ENCODE assay signal across 15 mouse cellular contexts in genomic region chr5:23670880-23671279, GRCm38 (mm10). TPM values are rescaled to one million over a fixed set of nuclear protein-coding genes. Genes with fewer than 3 reads are reported as not detected.
DNase-seq lines count a peak whose midpoint lies in the region; ATAC-seq and TF ChIP-seq lines count a peak whose summit lies in the region.
"Had no signal": no experiment of that assay in that cellular context is flagged by ENCODE, and none has a peak within 500 bp of the region (broad histone marks: within the 10 kb centered on the region; RNA-seq: fewer than 3 reads in every experiment).

No protein-coding gene starts in this region.

- no peaks in the 10 kb centered on the region for H3K36me3 ChIP-seq in hindbrain, embryonic 11.5 days (ENCODE audit: control insufficient read depth, insufficient read depth, low read length)
- H3K36me3 ChIP-seq in hindbrain, embryonic 14.5 days (replicated peaks; ENCODE audit: control insufficient read depth, insufficient read depth), result no peaks in the 10 kb centered on the region
- no peaks in the 10 kb centered on the region for H3K36me3 ChIP-seq in lung, embryonic 14.5 days (ENCODE audit: insufficient read depth)
- H3K36me3 ChIP-seq in ES-Bruce4 (ENCODE audit: control insufficient read depth, insufficient read depth, low read length, poor library complexity, severe bottlenecking), result no peaks in the 10 kb centered on the region
- H3K36me3 ChIP-seq: midbrain, embryonic 12.5 days; neural tube, embryonic 12.5 days had no signal

- H3K4me2 ChIP-seq in hindbrain, embryonic 11.5 days (replicated peaks; ENCODE audit: low read depth, low read length), result no peak overlapping the region
- H3K4me2 ChIP-seq in hindbrain, embryonic 14.5 days (replicated peaks), result no peak overlapping the region
- no peak overlapping the region for H3K4me2 ChIP-seq in lung, embryonic 14.5 days
- H3K4me2 ChIP-seq: midbrain, embryonic 12.5 days; neural tube, embryonic 12.5 days had no signal

- H3K9ac ChIP-seq in hindbrain, embryonic 11.5 days (ENCODE audit: low read depth, low read length), result no peak overlapping the region
- H3K9ac ChIP-seq in hindbrain, embryonic 14.5 days, result no peak overlapping the region
- H3K9ac ChIP-seq in lung, embryonic 14.5 days, result no peak overlapping the region
- no peak overlapping the region for H3K9ac ChIP-seq in ES-Bruce4 (ENCODE audit: low read depth, poor library complexity, severe bottlenecking)
- H3K9ac ChIP-seq: midbrain, embryonic 12.5 days; neural tube, embryonic 12.5 days had no signal

- no peak overlapping the region for H3K27ac ChIP-seq in hindbrain, embryonic 11.5 days (ENCODE audit: low read depth, low read length)
- no peak overlapping the region for H3K27ac ChIP-seq in hindbrain, embryonic 14.5 days
- H3K27ac ChIP-seq in lung, embryonic 14.5 days (ENCODE audit: low read depth), result no peak overlapping the region
- no peak overlapping the region for H3K27ac ChIP-seq in ES-Bruce4 (ENCODE audit: insufficient read depth, low read length)
- H3K27ac ChIP-seq: embryonic facial prominence, embryonic 10.5 days; midbrain, embryonic 12.5 days; neural tube, embryonic 12.5 days had no signal

- no peak overlapping the region for H3K4me3 ChIP-seq in hindbrain, embryonic 11.5 days (ENCODE audit: low read depth, low read length)
- H3K4me3 ChIP-seq in hindbrain, embryonic 14.5 days (replicated peaks; ENCODE audit: low read length), result no peak overlapping the region
- H3K4me3 ChIP-seq in lung, embryonic 14.5 days (ENCODE audit: low read depth, low read length), result no peak overlapping the region
- H3K4me3 ChIP-seq in ES-Bruce4 (ENCODE audit: low read depth, low read length), result no peak overlapping the region
- H3K4me3 ChIP-seq: embryonic facial prominence, embryonic 10.5 days; midbrain, embryonic 12.5 days; neural tube, embryonic 12.5 days had no signal

- 86% methylated on average over 4 of the region's 4 CpGs for WGBS in hindbrain, embryonic 11.5 days
- 88% methylated on average over 4 of the region's 4 CpGs for WGBS in hindbrain, embryonic 14.5 days
- WGBS in lung, embryonic 14.5 days, result 84% methylated on average over 4 of the region's 4 CpGs

- no peak for TF ChIP-seq POLR2A in ES-Bruce4 (IDR thresholded peaks at IDR 0.05; ENCODE audit: insufficient read depth, low read length)
- no peak for TF ChIP-seq POLR2A in brain, embryonic 14.5 days (IDR thresholded peaks at IDR 0.05; ENCODE audit: borderline replicate concordance, extremely low read depth, insufficient read depth, insufficient read length, poor library complexity, severe bottlenecking)

- TF ChIP-seq EP300 in ES-Bruce4 (IDR thresholded peaks at IDR 0.05; ENCODE audit: insufficient read depth, low read depth, low read length), result no peak

- no peaks in the 10 kb centered on the region for H3K9me3 ChIP-seq in hindbrain, embryonic 11.5 days (ENCODE audit: control insufficient read depth, low read length)
- no peaks in the 10 kb centered on the region for H3K9me3 ChIP-seq in hindbrain, embryonic 14.5 days (ENCODE audit: control insufficient read depth, low read length)
- no peaks in the 10 kb centered on the region for H3K9me3 ChIP-seq in lung, embryonic 14.5 days (ENCODE audit: low read depth, low read length)
- H3K9me3 ChIP-seq in ES-Bruce4 (replicated peaks; ENCODE audit: control insufficient read depth, insufficient read depth, low read length, poor library complexity, severe bottlenecking), result no peaks in the 10 kb centered on the region
- H3K9me3 ChIP-seq: embryonic facial prominence, embryonic 10.5 days; midbrain, embryonic 12.5 days; neural tube, embryonic 12.5 days had no signal

- no peaks in the 10 kb centered on the region for H3K4me1 ChIP-seq in hindbrain, embryonic 11.5 days (replicated peaks; ENCODE audit: control insufficient read depth, insufficient read depth, low read length)
- peaks cover 7% of the 10 kb centered on the region; the same call in 1 of the 2 replicates for H3K4me1 ChIP-seq in hindbrain, embryonic 14.5 days (replicated peaks; ENCODE audit: control insufficient read depth, insufficient read depth, low read length)
- no peaks in the 10 kb centered on the region for H3K4me1 ChIP-seq in lung, embryonic 14.5 days (ENCODE audit: insufficient read depth)
- peaks cover 1% of the 10 kb centered on the region for H3K4me1 ChIP-seq in ES-Bruce4 (ENCODE audit: control insufficient read depth, insufficient read depth, low read length)

- 0 out of 2 replicates have a peak, but pooled peaks have one; percentile 26 for TF ChIP-seq CTCF in lung, embryonic 14.5 days (IDR thresholded peaks at IDR 0.05; ENCODE audit: low read depth)
- peak; percentile 25 for TF ChIP-seq CTCF in ES-Bruce4 (IDR thresholded peaks at IDR 0.05; ENCODE audit: low read depth, low read length)
- peak; percentile 7; the same call in 1 of the 2 replicates for TF ChIP-seq CTCF in brain, embryonic 14.5 days (IDR thresholded peaks at IDR 0.05; ENCODE audit: borderline replicate concordance, extremely low read depth, insufficient read depth, insufficient read length)

- no peak for ATAC-seq in hindbrain, embryonic 11.5 days (ENCODE audit: low FRiP score)
- ATAC-seq in hindbrain, embryonic 14.5 days (ENCODE audit: low FRiP score), result no peak
- ATAC-seq in lung, embryonic 14.5 days (ENCODE audit: insufficient read depth), result no peak
- no peak for ATAC-seq in monocyte, adult 5-6 weeks (replicated peaks; ENCODE audit: insufficient number of reproducible peaks, low FRiP score, low TSS enrichment, poor library complexity, severe bottlenecking)

- no peaks in the 10 kb centered on the region for H3K27me3 ChIP-seq in hindbrain, embryonic 11.5 days (ENCODE audit: control insufficient read depth, insufficient read depth, low read length)
- H3K27me3 ChIP-seq in hindbrain, embryonic 14.5 days (ENCODE audit: control insufficient read depth, insufficient read depth, low read length), result no peaks in the 10 kb centered on the region
- no peaks in the 10 kb centered on the region for H3K27me3 ChIP-seq in lung, embryonic 14.5 days (ENCODE audit: insufficient read depth, low read length)
- H3K27me3 ChIP-seq in ES-Bruce4 (ENCODE audit: control insufficient read depth, insufficient read depth, low read length, poor library complexity, severe bottlenecking), result no peaks in the 10 kb centered on the region
- H3K27me3 ChIP-seq: midbrain, embryonic 12.5 days; neural tube, embryonic 12.5 days had no signal

- DNase-seq in hindbrain, embryonic 11.5 days (ENCODE audit: low spot score), result peak; percentile 15
- no peak for DNase-seq in hindbrain, embryonic 14.5 days (ENCODE audit: low spot score)
- no peak for DNase-seq in lung, embryonic 14.5 days
- no peak for DNase-seq in lung, postnatal 14 days
- no peak for DNase-seq in brain, embryonic 14.5 days (ENCODE audit: low read depth)
- DNase-seq in natural killer cell, adult 2 months (ENCODE audit: low spot score in 2 of 2), result no peak
- DNase-seq: adrenal gland, postnatal 36 days; cerebellum, postnatal 14 days; layer of hippocampus, postnatal 36 days; lung, postnatal 10 days had no signal

RNA-seq across cellular contexts. Expression of gene Srpk2, which starts 13.5 kb away (rescaled TPM):
- 60.0 and 69.0 TPM in 2 replicates for polyA plus RNA-seq in hindbrain, embryonic 11.5 days (2014; fragmentation: Nextera tagmentation; extraction: Ambion mirVana)
- 110 and 119 TPM in 2 replicates for polyA plus RNA-seq in hindbrain, embryonic 14.5 days (2014; fragmentation: Nextera tagmentation; extraction: Ambion mirVana)
- polyA plus RNA-seq in lung, embryonic 14.5 days (2014; fragmentation: Nextera tagmentation; extraction: Ambion mirVana), result 49.2 and 50.2 TPM in 2 replicates
- 64.8 and 71.2 TPM in 2 replicates for polyA plus RNA-seq in ES-Bruce4 (2011; ENCODE audit: insufficient read depth, insufficient read length, low read depth, missing spikeins)
- 55.4 and 65.1 TPM in 2 replicates for polyA plus RNA-seq in brain, embryonic 14.5 days (2012; rRNA removed)
- 26.5 to 58.8 TPM (median 33.6 TPM) in 3 replicates for total RNA-seq in monocyte, adult 5-6 weeks (2017)
